Mouse (Mus musculus): ENCODE results near the gene Gm49366.

GRCm38 (mm10) chr12:84063833-84064232, 25.1 kb downstream of the Gm49366 start:
- TF ChIP-seq CTCF (IDR thresholded peaks at IDR 0.05; ENCODE audit: control insufficient read depth, insufficient read depth, insufficient replicate concordance, low read depth, low read length) (no peak), POLR2A (IDR thresholded peaks at IDR 0.05; ENCODE audit: control insufficient read depth, low read depth, low read length) (no peak)
